Mouse (Mus musculus) liver, postnatal 0 days (tissue): ENCODE measurements around the gene Hist2h2bb. TPM values are rescaled to one million over a fixed set of nuclear protein-coding genes. Genes with fewer than 3 reads are reported as not detected.

Source experiments
- ATAC-seq: fragments of 200-750 bp; cut with Nextera tagmentation; 2 replicates; pipeline ENCODE4 v1.8.0; 2017; ENCODE audit warnings: mild to moderate bottlenecking, moderate library complexity
- DNase-seq: peaks from one replicate; pipeline ENCODE4 v3.0.0-alpha.2; 2016
- H3K27ac ChIP-seq: fragments of 300-500 bp; sonication (generic); 2 replicates; pipeline ENCODE4 v1.5.1; 2014; ENCODE audit warnings: antibody characterized with exemption, moderate library complexity, mild to moderate bottlenecking, low read depth
- H3K27me3 ChIP-seq: fragments of 300-500 bp; sonication (generic); 2 replicates; pipeline ENCODE4 v1.6.1; 2014; ENCODE audit warnings: low read length, control low read depth, mixed read lengths; ENCODE audit not compliant: insufficient read depth
- H3K36me3 ChIP-seq: fragments of 300-500 bp; sonication (generic); replicated peaks from 2 replicates; pipeline ENCODE4 v1.6.1; 2014; ENCODE audit warnings: mild to moderate bottlenecking, control low read depth, low read length, moderate library complexity, mixed read lengths; ENCODE audit not compliant: insufficient read depth
- H3K4me1 ChIP-seq: fragments of 300-500 bp; sonication (generic); 2 replicates; pipeline ENCODE4 v1.6.1; 2014; ENCODE audit warnings: antibody characterized with exemption, mild to moderate bottlenecking, control low read depth; ENCODE audit not compliant: insufficient read depth
- H3K4me2 ChIP-seq: fragments of 300-500 bp; sonication (generic); 2 replicates; pipeline ENCODE4 v1.6.1; 2014; ENCODE audit warnings: low read depth, mild to moderate bottlenecking, low read length, moderate library complexity, mixed read lengths
- H3K4me3 ChIP-seq: fragments of 300-500 bp; sonication (generic); 2 replicates; pipeline ENCODE4 v1.5.1; 2014; ENCODE audit warnings: low read depth, low read length
- H3K9ac ChIP-seq: fragments of 300-500 bp; sonication (generic); replicated peaks from 2 replicates; pipeline ENCODE4 v1.6.1; 2014; ENCODE audit warnings: mild to moderate bottlenecking, moderate library complexity
- H3K9me3 ChIP-seq: fragments of 300-500 bp; sonication (generic); 2 replicates; pipeline ENCODE4 v1.6.1; 2016; ENCODE audit warnings: mild to moderate bottlenecking, control low read depth, low read length, mixed read lengths
- CTCF ChIP-seq: sonication (generic); IDR thresholded peaks from 2 replicates; pipeline ENCODE4 v1.5.1; 2016; ENCODE audit warnings: antibody characterized with exemption, low read depth
- EP300 ChIP-seq: IDR thresholded peaks from 2 replicates; pipeline ENCODE4 v1.6.1; 2016; ENCODE audit warnings: antibody characterized with exemption, low read depth, mild to moderate bottlenecking
- WGBS: fragments of 180-500 bp; shearing (Covaris S2); extraction: QIAGEN DNeasy Blood & Tissue Kit; methylation state at CpG from one replicate; pipeline ENCODE4 v1.1.7; 2014; ENCODE audit not compliant: insufficient replicate concordance; 5-methylcytosine and 5-hydroxymethylcytosine counted together
- polyA plus RNA-seq: library from polyadenylated mRNA; unstranded; fragments of >200 nt; fragmentation: Nextera tagmentation; extraction: Ambion mirVana; gene quantifications from 2 replicates; pipeline ENCODE4 v1.2.1, GENCODE M21; 2015

Hist2h2bb gene
- polyA plus RNA-seq, 1 experiment from 2014 or later = 11.0 TPM

GRCm38 (mm10) chr3:96247356-96248140, 22.0 kb upstream of the Hist2h2bb start:
- peaks cover 38% of the 10 kb centered on the region for H3K4me1 ChIP-seq
- peak overlapping the region; percentile 82 for H3K27ac ChIP-seq
- no peaks in the 10 kb centered on the region for H3K36me3 ChIP-seq
- ATAC-seq = no peak
- H3K9ac ChIP-seq = peak overlapping the region; percentile 80
- DNase-seq = peak; percentile 36
- WGBS = 3% methylated on average over 11 of the region's 11 CpGs
- H3K4me2 ChIP-seq = peak overlapping the region; percentile 71
- H3K27me3 ChIP-seq = no peaks in the 10 kb centered on the region
- H3K4me3 ChIP-seq = peak overlapping the region; percentile 56
- no peaks in the 10 kb centered on the region for H3K9me3 ChIP-seq
- no peak; the same call in 1 of the 2 replicates for TF ChIP-seq EP300
- TF ChIP-seq CTCF = no peak

- Histone ChIP-seq H3K27me3 (no peaks in the 10 kb centered on the region), H3K27ac (peak overlapping the region; percentile 82), H3K9me3 (no peaks in the 10 kb centered on the region), H3K4me1 (peaks cover 35% of the 10 kb centered on the region), H3K9ac (peak overlapping the region; percentile 80), H3K4me2 (peak overlapping the region; percentile 71), H3K36me3 (no peaks in the 10 kb centered on the region), H3K4me3 (peak overlapping the region; percentile 56)
- TF ChIP-seq EP300 (no peak), CTCF (no peak)
- 43% methylated on average over 6 of the region's 6 CpGs for WGBS
- no peak for DNase-seq
- ATAC-seq = no peak
Measured at GRCm38 (mm10) chr3:96248141-96249033, 21.2 kb upstream of the Hist2h2bb start.

GRCm38 (mm10) chr3:96249034-96249345, 20.6 kb upstream of the Hist2h2bb start:
- Histone ChIP-seq H3K4me3 (peak overlapping the region; percentile 56), H3K9me3 (no peaks in the 10 kb centered on the region), H3K4me2 (peak overlapping the region; percentile 71), H3K27ac (peak overlapping the region; percentile 82), H3K9ac (peak overlapping the region; percentile 80), H3K27me3 (no peaks in the 10 kb centered on the region), H3K4me1 (peaks cover 29% of the 10 kb centered on the region), H3K36me3 (no peaks in the 10 kb centered on the region)
- DNase-seq = no peak
- no peak for ATAC-seq
- TF ChIP-seq CTCF = no peak
- no peak for TF ChIP-seq EP300
- 65% methylated on average over 4 of the region's 4 CpGs for WGBS

- H3K4me3 ChIP-seq = no peak overlapping the region
- no peaks in the 10 kb centered on the region for H3K9me3 ChIP-seq
- WGBS = 77% methylated on average over 3 of the region's 3 CpGs
- no peak for TF ChIP-seq CTCF
- TF ChIP-seq EP300 = peak; percentile 42; the same call in 1 of the 2 replicates
- H3K36me3 ChIP-seq = no peaks in the 10 kb centered on the region
- H3K27me3 ChIP-seq = no peaks in the 10 kb centered on the region
- H3K4me1 ChIP-seq = peaks cover 26% of the 10 kb centered on the region
- H3K4me2 ChIP-seq = no peak overlapping the region
- no peak for DNase-seq
- no peak for ATAC-seq
- no peak overlapping the region for H3K9ac ChIP-seq
- peak overlapping the region; percentile 53 for H3K27ac ChIP-seq
Measured at GRCm38 (mm10) chr3:96250890-96251289, 18.7 kb upstream of the Hist2h2bb start.

- Histone ChIP-seq H3K9ac (no peak overlapping the region), H3K9me3 (no peaks in the 10 kb centered on the region), H3K4me2 (no peak overlapping the region), H3K36me3 (no peaks in the 10 kb centered on the region), H3K27ac (0 out of 2 replicates have a peak overlapping the region, but pooled peaks have one; percentile 25), H3K4me3 (no peak overlapping the region), H3K27me3 (no peaks in the 10 kb centered on the region), H3K4me1 (peaks cover 32% of the 10 kb centered on the region)
- ATAC-seq = no peak
- no peak for TF ChIP-seq EP300
- TF ChIP-seq CTCF = no peak
- WGBS = 58% methylated on average over 3 of the region's 3 CpGs
- no peak for DNase-seq
Measured at GRCm38 (mm10) chr3:96251787-96252186, 17.8 kb upstream of the Hist2h2bb start.

GRCm38 (mm10) chr3:96254683-96255355, 14.7 kb upstream of the Hist2h2bb start:
- peak overlapping the region; percentile 36 for H3K4me2 ChIP-seq
- no peaks in the 10 kb centered on the region for H3K36me3 ChIP-seq
- 44% methylated on average over 10 of the region's 10 CpGs for WGBS
- H3K9me3 ChIP-seq = no peaks in the 10 kb centered on the region
- TF ChIP-seq EP300 = peak; percentile 79; the same call in 1 of the 2 replicates
- no peak for TF ChIP-seq CTCF
- H3K27me3 ChIP-seq = no peaks in the 10 kb centered on the region
- DNase-seq (peak; percentile 47), ATAC-seq (peak; percentile 83)
- peak overlapping the region; percentile 69 for H3K27ac ChIP-seq
- H3K4me1 ChIP-seq = peaks cover 17% of the 10 kb centered on the region
- H3K9ac ChIP-seq = peak overlapping the region; percentile 36; the same call in 1 of the 2 replicates
- H3K4me3 ChIP-seq = no peak overlapping the region
